Mouse (Mus musculus) liver, embryonic 15.5 days (tissue): Measurements from ENCODE around the gene Srsf4. TPM values are rescaled to one million over a fixed set of nuclear protein-coding genes. Genes with fewer than 3 reads are reported as not detected.

Experiments
- ATAC-seq: fragments of 200-750 bp; cut with Nextera tagmentation; 2 replicates; pipeline ENCODE4 v1.8.0; 2017; ENCODE audit warnings: moderate number of reproducible peaks, mild to moderate bottlenecking, moderate library complexity; ENCODE audit not compliant: insufficient read depth
- H3K27ac ChIP-seq: fragments of 300-500 bp; sonication (generic); replicated peaks from 2 replicates; pipeline ENCODE4 v1.5.1; 2015; ENCODE audit warnings: mild to moderate bottlenecking, inconsistent platforms
- H3K27me3 ChIP-seq: fragments of 300-500 bp; sonication (generic); 2 replicates; pipeline ENCODE4 v1.6.1; 2015; ENCODE audit warnings: mild to moderate bottlenecking, inconsistent platforms
- H3K36me3 ChIP-seq: fragments of 300-500 bp; sonication (generic); replicated peaks from 2 replicates; pipeline ENCODE4 v1.6.1; 2015; ENCODE audit warnings: moderate library complexity, mild to moderate bottlenecking, inconsistent platforms
- H3K4me1 ChIP-seq: fragments of 300-500 bp; sonication (generic); replicated peaks from 2 replicates; pipeline ENCODE4 v1.6.1; 2015; ENCODE audit warnings: inconsistent platforms
- H3K4me2 ChIP-seq: fragments of 300-500 bp; sonication (generic); 2 replicates; pipeline ENCODE4 v1.6.1; 2015; ENCODE audit warnings: moderate library complexity, mild to moderate bottlenecking, inconsistent platforms
- H3K4me3 ChIP-seq: fragments of 300-500 bp; sonication (generic); replicated peaks from 2 replicates; pipeline ENCODE4 v1.5.1; 2015; ENCODE audit warnings: mild to moderate bottlenecking, inconsistent platforms
- H3K9ac ChIP-seq: fragments of 300-500 bp; sonication (generic); 2 replicates; pipeline ENCODE4 v1.6.1; 2015; ENCODE audit warnings: moderate library complexity, mild to moderate bottlenecking, inconsistent platforms
- H3K9me3 ChIP-seq: fragments of 300-500 bp; sonication (generic); replicated peaks from 2 replicates; pipeline ENCODE4 v1.6.1; 2016; ENCODE audit warnings: inconsistent platforms
- WGBS: fragments of 180-500 bp; shearing (Covaris S2); methylation state at CpG from one replicate; pipeline ENCODE4 v1.1.7; 2015; ENCODE audit warnings: mixed read lengths; ENCODE audit not compliant: insufficient replicate concordance; 5-methylcytosine and 5-hydroxymethylcytosine counted together
- polyA plus RNA-seq: library from polyadenylated mRNA; unstranded; fragments of >200 nt; fragmentation: Nextera tagmentation; extraction: Ambion mirVana; gene quantifications from 2 replicates; pipeline ENCODE4 v1.2.1, GENCODE M21; 2015

The Srsf4 gene
- polyA plus RNA-seq, 1 experiment from 2014 or later: 61.1 TPM

DNA sequence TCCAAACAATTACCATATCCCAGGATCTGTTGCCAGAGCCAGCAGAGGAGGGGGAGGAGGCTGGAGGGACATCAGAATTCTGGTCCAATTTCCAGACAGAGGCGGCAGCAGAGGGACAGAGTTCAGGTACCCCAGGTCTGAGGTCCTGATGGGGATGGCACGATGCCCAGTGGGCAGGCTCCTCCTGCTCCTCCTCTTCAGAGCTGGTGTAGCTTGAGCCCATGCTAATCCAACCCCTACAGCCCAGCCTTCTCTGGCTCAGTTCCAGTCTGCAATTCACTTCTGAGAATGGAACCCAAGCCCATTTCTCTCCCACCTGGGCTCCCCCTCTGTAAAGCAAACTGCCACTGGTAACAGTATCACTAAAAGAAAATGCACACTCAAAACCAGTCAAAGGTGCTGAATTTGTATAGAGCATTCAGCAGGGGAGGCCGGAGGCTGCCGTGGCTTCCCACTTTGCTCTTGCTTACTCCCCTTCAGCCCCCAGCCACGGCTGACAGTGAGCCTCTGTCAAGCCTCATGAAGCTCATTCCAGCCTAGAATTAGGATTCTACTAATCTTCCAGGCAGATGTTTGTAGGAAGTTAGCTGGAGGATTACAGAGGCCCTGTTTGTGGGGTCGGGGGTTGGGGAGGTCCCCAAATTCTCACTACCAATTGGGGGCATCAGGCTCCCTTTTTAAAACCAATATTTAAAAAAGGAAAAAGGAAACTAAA lies 50.8 kb downstream of the Srsf4 start:
- Histone ChIP-seq H3K4me2 (no peak overlapping the region), H3K4me1 (peaks cover 46% of the 10 kb centered on the region), H3K4me3 (no peak overlapping the region), H3K27ac (no peak overlapping the region), H3K9ac (no peak overlapping the region), H3K9me3 (no peaks in the 10 kb centered on the region), H3K36me3 (peaks cover 73% of the 10 kb centered on the region), H3K27me3 (peaks cover 56% of the 10 kb centered on the region)
- WGBS: 82% methylated on average over 6 of the region's 6 CpGs
- no peak for ATAC-seq

DNA sequence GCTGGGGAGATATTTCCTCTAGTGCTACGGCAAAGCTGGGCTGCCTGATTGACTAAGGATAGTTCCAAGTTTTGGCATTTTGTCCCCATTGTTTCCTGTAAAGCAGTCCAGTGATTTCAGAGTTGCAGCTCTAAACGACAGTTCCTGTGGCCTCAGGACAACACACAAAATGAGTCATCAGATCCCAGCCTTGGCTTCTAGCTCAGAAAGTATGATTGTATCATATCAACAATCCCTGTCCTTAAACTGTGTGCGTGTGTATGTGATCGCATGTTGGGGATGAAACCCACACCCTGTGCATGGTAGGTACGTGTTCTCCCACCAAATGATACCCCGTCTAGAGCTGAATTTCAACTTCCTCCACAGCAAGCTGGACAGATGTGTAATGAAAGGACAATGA lies 55.7 kb downstream of the Srsf4 start:
- H3K9me3 ChIP-seq: no peaks in the 10 kb centered on the region
- no peak overlapping the region for H3K27ac ChIP-seq
- no peak overlapping the region for H3K9ac ChIP-seq
- H3K36me3 ChIP-seq: peaks cover 100% of the 10 kb centered on the region
- ATAC-seq: no peak
- H3K4me1 ChIP-seq: peaks cover 7% of the 10 kb centered on the region
- H3K4me3 ChIP-seq: no peak overlapping the region
- no peak overlapping the region for H3K4me2 ChIP-seq
- H3K27me3 ChIP-seq: peaks cover 7% of the 10 kb centered on the region
- WGBS: 82% methylated on average over 6 of the region's 6 CpGs

DNA sequence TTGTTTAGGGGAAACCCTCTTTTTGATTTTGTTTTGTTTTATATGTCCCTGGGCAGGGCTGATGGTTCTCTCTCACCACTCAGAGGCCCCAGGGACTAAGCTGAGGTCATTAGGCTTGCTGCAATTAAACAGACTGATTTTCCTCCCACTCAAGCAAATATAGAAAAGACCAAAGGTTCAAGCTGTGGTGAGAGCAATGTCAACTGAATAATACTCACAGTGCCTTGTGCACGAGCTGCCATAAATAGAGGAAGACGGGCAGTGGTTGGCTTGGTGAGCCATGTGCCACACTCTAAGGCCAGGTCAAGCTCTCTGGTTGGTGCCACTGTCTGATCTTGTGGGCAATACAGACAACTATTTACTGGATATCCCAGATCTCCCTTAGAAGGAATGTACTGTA lies 66.0 kb downstream of the Srsf4 start:
- Histone ChIP-seq H3K9ac (no peak overlapping the region), H3K4me1 (0 out of 2 replicates have a peak, but pooled peaks cover 5% of the 10 kb centered on the region), H3K4me3 (no peak overlapping the region), H3K9me3 (no peaks in the 10 kb centered on the region), H3K27me3 (no peaks in the 10 kb centered on the region), H3K4me2 (no peak overlapping the region), H3K36me3 (peaks cover 100% of the 10 kb centered on the region), H3K27ac (no peak overlapping the region)
- ATAC-seq: peak; percentile 30; the same call in 1 of the 2 replicates
- 80% methylated on average over 2 of the region's 2 CpGs for WGBS

DNA sequence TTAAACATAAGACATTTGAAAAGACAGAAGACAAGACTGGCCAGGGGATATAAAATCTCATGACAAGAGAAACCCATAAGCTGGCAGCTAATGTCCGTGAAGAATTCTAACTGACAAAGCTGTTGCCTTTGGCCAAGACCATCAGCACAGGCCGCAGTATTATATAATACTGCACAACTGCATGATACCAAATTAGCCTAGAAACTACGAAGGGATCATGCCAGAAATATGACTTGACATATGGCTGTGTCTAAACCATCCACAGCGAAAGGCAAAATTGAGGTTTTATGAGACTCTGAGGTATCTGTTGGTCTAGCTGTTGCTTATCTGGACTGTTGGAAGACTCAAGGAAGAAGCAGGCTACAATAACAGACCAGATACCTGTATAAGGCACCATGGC lies 67.4 kb downstream of the Srsf4 start:
- Histone ChIP-seq H3K36me3 (peaks cover 99% of the 10 kb centered on the region), H3K27me3 (no peaks in the 10 kb centered on the region), H3K4me2 (no peak overlapping the region), H3K27ac (no peak overlapping the region), H3K4me3 (no peak overlapping the region), H3K9ac (no peak overlapping the region), H3K4me1 (0 out of 2 replicates have a peak, but pooled peaks cover 5% of the 10 kb centered on the region), H3K9me3 (no peaks in the 10 kb centered on the region)
- 93% methylated on average over 4 of the region's 4 CpGs for WGBS
- no peak for ATAC-seq

DNA sequence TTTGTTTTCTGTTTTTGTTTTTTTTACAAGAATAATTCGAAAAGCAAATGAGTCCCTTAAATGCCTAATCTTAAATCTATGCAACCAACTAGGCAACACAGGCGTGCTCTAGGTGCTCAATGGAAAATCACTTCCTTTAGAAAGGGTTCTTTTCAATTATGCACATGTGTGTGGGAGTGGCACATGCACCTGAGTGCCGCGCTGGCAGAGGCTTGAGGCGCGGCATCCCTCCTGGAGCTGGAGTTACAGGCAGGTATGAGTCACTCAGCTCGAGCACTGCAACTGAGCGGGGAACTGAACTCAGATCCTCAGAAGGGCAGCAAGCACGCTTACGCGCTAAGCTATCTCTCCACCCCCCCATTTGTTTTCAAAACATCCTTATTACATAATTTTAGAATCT lies 74.4 kb downstream of the Srsf4 start:
- no peak for ATAC-seq
- WGBS: 88% methylated on average over 11 of the region's 11 CpGs
- Histone ChIP-seq H3K9me3 (no peaks in the 10 kb centered on the region), H3K4me1 (no peaks in the 10 kb centered on the region), H3K27ac (no peak overlapping the region), H3K36me3 (peaks cover 92% of the 10 kb centered on the region), H3K27me3 (no peaks in the 10 kb centered on the region), H3K4me3 (no peak overlapping the region), H3K9ac (no peak overlapping the region), H3K4me2 (no peak overlapping the region)

DNA sequence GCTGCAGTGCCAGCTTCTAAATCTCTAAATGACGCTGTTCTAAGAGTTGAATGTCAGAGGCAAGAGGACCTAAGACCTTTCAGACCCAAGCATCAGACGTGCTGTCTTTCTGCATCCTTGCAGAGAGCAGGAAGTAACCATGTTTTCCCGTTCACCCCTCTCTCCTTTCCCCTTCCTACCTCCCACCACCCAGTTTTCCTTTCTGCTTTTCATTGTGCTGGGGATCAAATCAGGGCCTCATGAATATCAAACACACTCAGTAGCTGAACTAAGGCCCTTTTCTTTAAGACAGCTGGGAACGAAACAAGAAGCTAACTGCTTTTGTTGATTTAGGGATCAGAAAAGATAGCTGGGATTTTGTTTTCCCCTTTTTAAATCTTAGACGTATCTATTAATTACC lies 76.5 kb downstream of the Srsf4 start:
- no peak for ATAC-seq
- Histone ChIP-seq H3K36me3 (peaks cover 92% of the 10 kb centered on the region), H3K4me2 (no peak overlapping the region), H3K27me3 (no peaks in the 10 kb centered on the region), H3K27ac (no peak overlapping the region), H3K4me3 (no peak overlapping the region), H3K9ac (no peak overlapping the region), H3K9me3 (no peaks in the 10 kb centered on the region), H3K4me1 (no peaks in the 10 kb centered on the region)
- 81% methylated on average over 5 of the region's 5 CpGs for WGBS

DNA sequence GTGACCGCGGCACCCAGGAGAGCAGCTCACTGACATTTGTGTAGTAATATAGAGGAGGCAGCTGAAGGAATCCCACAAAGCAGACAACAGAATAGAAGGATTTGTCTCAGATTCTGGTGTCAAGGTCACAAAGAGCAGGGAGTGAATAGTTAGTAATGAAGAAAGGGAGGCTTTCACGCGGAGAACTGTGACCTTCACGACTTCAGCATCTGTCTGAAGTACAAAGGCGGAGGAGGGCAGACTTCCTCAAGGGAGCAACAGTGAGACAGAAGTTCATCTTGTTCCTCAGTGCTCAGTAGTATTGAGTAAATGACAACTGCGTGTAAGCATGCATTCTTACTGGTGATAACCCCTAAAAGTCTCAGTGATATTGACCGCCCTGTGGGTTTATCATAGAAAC lies 77.2 kb downstream of the Srsf4 start:
- H3K27ac ChIP-seq: no peak overlapping the region
- H3K27me3 ChIP-seq: no peaks in the 10 kb centered on the region
- H3K4me3 ChIP-seq: no peak overlapping the region
- peaks cover 92% of the 10 kb centered on the region for H3K36me3 ChIP-seq
- no peak overlapping the region for H3K4me2 ChIP-seq
- H3K4me1 ChIP-seq: no peaks in the 10 kb centered on the region
- H3K9ac ChIP-seq: no peak overlapping the region
- no peaks in the 10 kb centered on the region for H3K9me3 ChIP-seq
- ATAC-seq: no peak
- WGBS: 77% methylated on average over 8 of the region's 8 CpGs

Other genes starting within 250 kb of the Srsf4 start
- gene Ptpru, start 35.3 kb upstream of the Srsf4 start, polyA plus RNA-seq: 2.4 and 3.0 TPM in 2 replicates
- gene Mecr, start 30.1 kb upstream of the Srsf4 start, polyA plus RNA-seq: 34.0 and 34.9 TPM in 2 replicates
- gene Tmem200b, start 48.2 kb downstream of the Srsf4 start, polyA plus RNA-seq: 0.26 and 0.28 TPM in 2 replicates
- gene Gm10300, start 201.1 kb downstream of the Srsf4 start, polyA plus RNA-seq: 0.43 and 0.46 TPM in 2 replicates
- gene Epb41, start 201.7 kb downstream of the Srsf4 start, polyA plus RNA-seq: 181 and 204 TPM in 2 replicates